Mouse (Mus musculus) embryonic facial prominence, embryonic 15.5 days (tissue): Measurements from ENCODE around the gene Pcyt1b. TPM values are rescaled to one million over a fixed set of nuclear protein-coding genes. Genes with fewer than 3 reads are reported as not detected.

ENCODE experiments used
- ATAC-seq: fragments of 200-750 bp; cut with Nextera tagmentation; 2 replicates; pipeline ENCODE4 v1.8.0; 2017; ENCODE audit warnings: low read depth, moderate TSS enrichment; ENCODE audit not compliant: insufficient number of reproducible peaks, low FRiP score, low TSS enrichment
- H3K27ac ChIP-seq: fragments of 300-500 bp; sonication (generic); replicated peaks from 2 replicates; pipeline ENCODE4 v1.5.1; 2015; ENCODE audit warnings: mild to moderate bottlenecking, inconsistent platforms
- H3K27me3 ChIP-seq: fragments of 300-500 bp; sonication (generic); 2 replicates; pipeline ENCODE4 v1.6.1; 2015; ENCODE audit warnings: inconsistent platforms
- H3K36me3 ChIP-seq: fragments of 300-500 bp; sonication (generic); 2 replicates; pipeline ENCODE4 v1.6.1; 2015; ENCODE audit warnings: mild to moderate bottlenecking, inconsistent platforms
- H3K4me1 ChIP-seq: fragments of 300-500 bp; sonication (generic); 2 replicates; pipeline ENCODE4 v1.6.1; 2015; ENCODE audit warnings: inconsistent platforms
- H3K4me2 ChIP-seq: fragments of 300-500 bp; sonication (generic); replicated peaks from 2 replicates; pipeline ENCODE4 v1.6.1; 2015; ENCODE audit warnings: mild to moderate bottlenecking, inconsistent platforms
- H3K4me3 ChIP-seq: fragments of 300-500 bp; sonication (generic); replicated peaks from 2 replicates; pipeline ENCODE4 v1.5.1; 2015; ENCODE audit warnings: mild to moderate bottlenecking, inconsistent platforms
- H3K9ac ChIP-seq: fragments of 300-500 bp; sonication (generic); 2 replicates; pipeline ENCODE4 v1.6.1; 2015; ENCODE audit warnings: inconsistent platforms
- H3K9me3 ChIP-seq: fragments of 300-500 bp; sonication (generic); replicated peaks from 2 replicates; pipeline ENCODE4 v1.6.1; 2016; ENCODE audit warnings: inconsistent platforms
- WGBS: fragments of 180-500 bp; shearing (Covaris S2); methylation state at CpG from one replicate; pipeline ENCODE4 v1.1.7; 2015; 5-methylcytosine and 5-hydroxymethylcytosine counted together
- polyA plus RNA-seq: library from polyadenylated mRNA; unstranded; fragments of >200 nt; fragmentation: Nextera tagmentation; extraction: Ambion mirVana; gene quantifications from 2 replicates; pipeline ENCODE4 v1.2.1, GENCODE M21; 2015

Gene Pcyt1b
- polyA plus RNA-seq, 1 experiment from 2014 or later = 4.0 TPM

- Histone ChIP-seq H3K4me2 (peak overlapping the region; percentile 49), H3K9ac (no peak overlapping the region), H3K27ac (peak overlapping the region; percentile 75), H3K4me3 (peak overlapping the region; percentile 38), H3K36me3 (no peaks in the 10 kb centered on the region), H3K4me1 (no peaks in the 10 kb centered on the region), H3K9me3 (no peaks in the 10 kb centered on the region), H3K27me3 (no peaks in the 10 kb centered on the region)
- ATAC-seq = peak; percentile 97
- WGBS = 14% methylated on average over 19 of the region's 19 CpGs
These were observed 20.5 kb downstream of the Pcyt1b start for GRCm38 (mm10) chrX:93674836-93675795.

- 46% methylated on average over 2 of the region's 2 CpGs for WGBS
- Histone ChIP-seq H3K9ac (no peak overlapping the region), H3K36me3 (no peaks in the 10 kb centered on the region), H3K27ac (no peak overlapping the region), H3K4me2 (peak overlapping the region; percentile 49), H3K27me3 (no peaks in the 10 kb centered on the region; the same call in 1 of the 2 replicates), H3K4me3 (peak overlapping the region; percentile 38), H3K9me3 (no peaks in the 10 kb centered on the region), H3K4me1 (no peaks in the 10 kb centered on the region)
- ATAC-seq = no peak
These were observed 21.6 kb downstream of the Pcyt1b start for GRCm38 (mm10) chrX:93676228-93676627.

- no peak overlapping the region for H3K4me3 ChIP-seq
- no peak overlapping the region for H3K4me2 ChIP-seq
- H3K27ac ChIP-seq = no peak overlapping the region
- ATAC-seq = no peak
- no peaks in the 10 kb centered on the region for H3K36me3 ChIP-seq
- no peaks in the 10 kb centered on the region for H3K4me1 ChIP-seq
- H3K9ac ChIP-seq = no peak overlapping the region
- H3K9me3 ChIP-seq = no peaks in the 10 kb centered on the region
- 70% methylated on average over 6 of the region's 6 CpGs for WGBS
- no peaks in the 10 kb centered on the region for H3K27me3 ChIP-seq
These were observed 34.6 kb downstream of the Pcyt1b start for GRCm38 (mm10) chrX:93689287-93689686.

GRCm38 (mm10) chrX:93690672-93691071, 36.0 kb downstream of the Pcyt1b start:
- WGBS = 75% methylated on average over 7 of the region's 8 CpGs
- Histone ChIP-seq H3K4me2 (no peak overlapping the region), H3K9me3 (no peaks in the 10 kb centered on the region), H3K36me3 (no peaks in the 10 kb centered on the region), H3K4me1 (no peaks in the 10 kb centered on the region), H3K9ac (no peak overlapping the region), H3K27me3 (no peaks in the 10 kb centered on the region), H3K4me3 (no peak overlapping the region), H3K27ac (no peak overlapping the region)
- no peak for ATAC-seq

GRCm38 (mm10) chrX:93697596-93697995, 42.9 kb downstream of the Pcyt1b start:
- Histone ChIP-seq H3K4me1 (no peaks in the 10 kb centered on the region), H3K27ac (no peak overlapping the region), H3K9ac (no peak overlapping the region), H3K4me2 (no peak overlapping the region), H3K27me3 (peaks cover 4% of the 10 kb centered on the region; the same call in 1 of the 2 replicates), H3K36me3 (no peaks in the 10 kb centered on the region), H3K9me3 (no peaks in the 10 kb centered on the region), H3K4me3 (no peak overlapping the region)
- no peak for ATAC-seq
- 57% methylated on average over 1 of the region's 1 CpGs for WGBS

GRCm38 (mm10) chrX:93700528-93701225, 46.0 kb downstream of the Pcyt1b start:
- Histone ChIP-seq H3K36me3 (no peaks in the 10 kb centered on the region), H3K9me3 (no peaks in the 10 kb centered on the region), H3K9ac (no peak overlapping the region), H3K27ac (no peak overlapping the region), H3K4me2 (peak overlapping the region; percentile 24; the same call in 1 of the 2 replicates), H3K4me3 (no peak overlapping the region), H3K4me1 (no peaks in the 10 kb centered on the region), H3K27me3 (peaks cover 4% of the 10 kb centered on the region; the same call in 1 of the 2 replicates)
- 29% methylated on average over 8 of the region's 8 CpGs for WGBS
- peak; percentile 76 for ATAC-seq

- no peaks in the 10 kb centered on the region for H3K4me1 ChIP-seq
- H3K4me3 ChIP-seq = no peak overlapping the region
- H3K36me3 ChIP-seq = no peaks in the 10 kb centered on the region
- WGBS = 31% methylated on average over 1 of the region's 1 CpGs
- no peak overlapping the region for H3K4me2 ChIP-seq
- H3K9ac ChIP-seq = no peak overlapping the region
- no peak for ATAC-seq
- no peaks in the 10 kb centered on the region for H3K27me3 ChIP-seq
- H3K27ac ChIP-seq = no peak overlapping the region
- no peaks in the 10 kb centered on the region for H3K9me3 ChIP-seq
These were observed 57.9 kb downstream of the Pcyt1b start for GRCm38 (mm10) chrX:93712566-93712965.

GRCm38 (mm10) chrX:93729529-93729928, 74.9 kb downstream of the Pcyt1b start:
- 91% methylated on average over 1 of the region's 1 CpGs for WGBS
- Histone ChIP-seq H3K4me2 (no peak overlapping the region), H3K4me1 (no peaks in the 10 kb centered on the region), H3K9me3 (no peaks in the 10 kb centered on the region), H3K27me3 (no peaks in the 10 kb centered on the region), H3K4me3 (no peak overlapping the region), H3K9ac (no peak overlapping the region), H3K27ac (no peak overlapping the region), H3K36me3 (no peaks in the 10 kb centered on the region)
- ATAC-seq = no peak

GRCm38 (mm10) chrX:93730854-93731253, 76.2 kb downstream of the Pcyt1b start:
- Histone ChIP-seq H3K9ac (no peak overlapping the region), H3K27ac (no peak overlapping the region), H3K4me2 (no peak overlapping the region), H3K27me3 (no peaks in the 10 kb centered on the region), H3K4me1 (no peaks in the 10 kb centered on the region), H3K36me3 (no peaks in the 10 kb centered on the region), H3K9me3 (no peaks in the 10 kb centered on the region), H3K4me3 (no peak overlapping the region)
- no peak for ATAC-seq
- 78% methylated on average over 8 of the region's 8 CpGs for WGBS

- Histone ChIP-seq H3K4me3 (no peak overlapping the region), H3K9me3 (no peaks in the 10 kb centered on the region), H3K27ac (no peak overlapping the region), H3K4me2 (no peak overlapping the region), H3K9ac (no peak overlapping the region), H3K36me3 (no peaks in the 10 kb centered on the region), H3K4me1 (no peaks in the 10 kb centered on the region), H3K27me3 (no peaks in the 10 kb centered on the region)
- ATAC-seq = no peak
These were observed 77.7 kb downstream of the Pcyt1b start for GRCm38 (mm10) chrX:93732407-93732806.

GRCm38 (mm10) chrX:93732975-93733748, 78.5 kb downstream of the Pcyt1b start:
- H3K36me3 ChIP-seq = no peaks in the 10 kb centered on the region
- no peak overlapping the region for H3K4me2 ChIP-seq
- H3K27ac ChIP-seq = no peak overlapping the region
- no peaks in the 10 kb centered on the region for H3K27me3 ChIP-seq
- no peaks in the 10 kb centered on the region for H3K9me3 ChIP-seq
- H3K9ac ChIP-seq = no peak overlapping the region
- 65% methylated on average over 6 of the region's 6 CpGs for WGBS
- H3K4me1 ChIP-seq = no peaks in the 10 kb centered on the region
- no peak overlapping the region for H3K4me3 ChIP-seq
- ATAC-seq = no peak
